Mouse (Mus musculus): ENCODE data around the gene Mtif3. TPM values are rescaled to one million over a fixed set of nuclear protein-coding genes. Genes with fewer than 3 reads are reported as not detected.

Mtif3 gene
- 10 to 100 TPM; 17.7 to 20.4 (median 20.0) TPM for total RNA-seq (2022)

DNA sequence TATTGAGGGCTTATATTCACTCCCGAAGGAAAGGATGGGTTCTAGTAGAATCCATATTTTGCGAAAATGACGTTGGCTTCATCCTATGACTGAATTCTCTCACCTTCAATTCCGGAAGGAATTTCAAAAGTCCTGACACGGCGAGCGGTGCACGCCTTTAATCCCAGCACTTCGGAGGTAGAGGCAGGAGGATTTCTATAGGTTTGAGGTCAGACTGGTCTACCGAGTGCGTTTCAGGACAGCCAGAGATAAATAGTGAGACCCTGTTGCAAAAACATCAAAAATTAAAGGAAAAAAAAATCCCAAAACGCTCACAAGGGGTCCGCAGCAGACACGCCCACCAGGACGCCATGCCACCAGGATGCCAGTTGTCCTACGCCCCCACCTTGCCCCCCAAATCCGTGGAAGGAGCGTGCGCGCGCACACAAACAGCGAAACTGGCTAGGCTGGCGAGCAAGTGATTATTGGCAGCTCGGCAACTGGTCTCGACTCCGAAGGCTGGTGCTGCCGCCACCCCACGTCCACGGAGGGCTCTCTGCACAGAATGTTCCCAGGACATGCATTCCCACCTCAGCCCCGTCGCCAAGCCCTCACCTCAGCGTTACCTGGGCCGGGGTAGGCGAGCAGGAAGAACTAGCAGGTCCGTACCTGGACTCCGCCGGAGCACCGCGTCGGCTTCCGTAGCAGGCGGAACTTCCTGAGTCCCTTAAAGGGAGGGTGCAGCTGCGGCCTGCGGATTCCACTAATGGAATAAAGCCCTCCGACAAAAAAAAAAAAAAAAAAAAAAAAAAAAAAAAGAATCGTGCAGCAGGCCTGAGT lies at the start of gene Mtif3:
Gene Mtif3 (minus strand): TSS at position 683 of the 819 bp plus-strand sequence.
- peak; percentile 70 to 81 for DNase-seq (ENCODE audit: low spot score in 2 of 2)

- no peak for DNase-seq (ENCODE audit: low spot score in 2 of 2)
These were observed 47.7 kb upstream of the Mtif3 start for GRCm38 (mm10) chr5:147011333-147011732.

DNA sequence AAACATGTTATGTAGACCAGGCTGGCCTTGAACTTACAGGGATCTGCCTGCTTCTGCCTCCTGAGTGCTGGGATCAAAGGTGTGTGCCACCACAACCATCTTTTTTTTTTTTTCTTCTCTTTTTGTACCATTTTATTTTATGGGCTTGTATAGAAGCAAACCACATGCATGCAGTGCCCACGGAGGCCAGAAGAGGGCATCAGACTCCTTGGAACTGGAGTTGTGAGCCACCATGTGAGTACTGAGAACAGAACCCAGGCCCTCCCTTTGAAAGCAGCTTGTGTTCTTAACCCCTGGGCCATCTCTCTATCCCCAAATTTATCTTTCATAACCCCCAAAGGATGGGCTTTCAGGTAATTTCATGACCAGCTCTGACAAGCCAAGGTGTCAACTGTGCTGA lies 39.7 kb upstream of the Mtif3 start:
- DNase-seq (ENCODE audit: low spot score in 2 of 2): no peak

GRCm38 (mm10) chr5:147001312-147001711 lies 37.7 kb upstream of the Mtif3 start:
- DNase-seq (ENCODE audit: low spot score in 2 of 2): no peak

- no peak for DNase-seq (ENCODE audit: low spot score in 2 of 2)
These were observed 35.2 kb upstream of the Mtif3 start for GRCm38 (mm10) chr5:146998802-146999201.

DNA sequence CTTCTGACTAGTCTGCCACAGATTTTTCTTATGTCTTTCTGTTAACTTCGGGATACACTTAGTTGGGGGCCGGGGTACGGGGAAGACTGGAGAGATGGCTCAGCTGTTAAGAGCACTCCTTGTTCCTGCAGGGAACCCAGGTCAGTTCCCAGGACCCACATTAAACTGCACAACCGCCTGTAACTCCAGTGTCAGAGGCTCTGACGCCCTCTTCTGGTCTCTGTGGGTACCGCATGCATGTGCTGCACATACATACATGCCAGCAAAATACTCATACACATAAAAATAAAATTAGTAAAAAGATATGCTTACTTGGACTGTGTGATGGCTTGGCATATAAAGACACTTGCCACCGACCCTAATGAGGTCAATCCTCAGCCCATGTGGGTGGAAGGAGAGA lies 33.2 kb upstream of the Mtif3 start:
- DNase-seq (ENCODE audit: low spot score in 2 of 2): no peak

DNA sequence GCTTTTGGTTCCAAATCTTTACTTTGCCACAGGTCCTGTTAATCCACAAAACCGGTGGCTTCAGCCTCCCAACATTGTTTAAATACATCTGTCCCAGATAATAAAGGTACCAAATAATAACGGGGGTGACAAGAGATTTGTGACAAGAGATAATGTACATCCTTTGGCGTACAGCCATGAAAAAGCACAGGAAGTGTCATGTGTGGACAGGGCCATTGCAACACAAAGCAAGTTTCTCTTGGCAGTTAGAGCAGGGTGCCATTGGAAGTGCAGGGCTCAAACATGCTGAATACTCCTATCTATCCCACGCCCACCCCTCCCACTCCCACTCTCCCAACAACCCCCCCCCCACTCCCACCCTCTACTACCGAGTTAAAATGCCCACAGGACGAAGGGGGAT lies 31.4 kb upstream of the Mtif3 start:
- no peak for DNase-seq (ENCODE audit: low spot score in 2 of 2)

DNA sequence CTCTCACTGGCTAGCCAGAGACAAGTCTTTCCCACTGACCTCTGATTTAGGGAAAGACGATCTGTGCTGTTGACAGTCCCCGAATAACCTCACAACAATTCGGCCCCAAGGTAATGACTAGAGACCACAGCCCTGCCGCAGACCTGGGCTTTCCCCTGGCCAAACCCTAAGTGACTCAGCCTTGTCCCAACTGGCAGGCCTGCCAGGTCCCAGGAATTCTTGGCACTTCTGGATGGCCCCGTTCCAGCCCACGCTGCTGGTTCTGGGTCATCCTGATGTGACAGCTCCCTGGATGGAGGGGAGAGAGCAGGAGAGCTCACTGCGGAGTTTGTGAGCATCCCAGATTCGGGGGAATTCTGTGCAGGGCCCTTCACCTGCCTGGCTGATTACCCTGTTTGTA lies 29.9 kb upstream of the Mtif3 start:
- DNase-seq (ENCODE audit: low spot score in 2 of 2): peak in 1 of 2 experiments; percentile 22

- no peak for DNase-seq (ENCODE audit: low spot score in 2 of 2)
These were observed 25.5 kb upstream of the Mtif3 start for GRCm38 (mm10) chr5:146989051-146989450.

- DNase-seq (ENCODE audit: low spot score in 2 of 2): no peak
These were observed 24.0 kb upstream of the Mtif3 start for GRCm38 (mm10) chr5:146987588-146987987.

- no peak for DNase-seq (ENCODE audit: low spot score in 2 of 2)
These were observed 22.3 kb upstream of the Mtif3 start for GRCm38 (mm10) chr5:146985725-146986433.

DNA sequence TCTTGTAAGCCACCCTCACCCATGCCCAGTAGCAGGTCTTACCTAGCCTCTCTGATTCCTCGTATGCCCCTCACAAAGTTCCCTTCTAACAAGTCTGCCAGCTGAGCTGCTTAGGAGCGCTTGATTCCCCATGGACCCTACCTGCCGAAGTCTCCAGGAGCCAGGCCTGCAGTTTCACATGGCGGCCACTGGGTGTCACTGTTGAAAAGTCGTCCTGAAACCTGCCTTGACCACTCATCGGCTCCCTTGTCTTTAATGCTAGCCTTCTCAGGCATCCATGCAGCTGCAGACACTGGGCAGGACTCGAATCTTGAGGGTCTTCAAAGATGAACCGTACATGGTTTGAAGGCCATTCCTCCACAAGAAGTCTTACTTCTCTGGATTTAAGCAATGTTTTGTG lies 19.6 kb upstream of the Mtif3 start:
- peak in 1 of 2 experiments; percentile 42 for DNase-seq (ENCODE audit: low spot score in 2 of 2)

- DNase-seq (ENCODE audit: low spot score in 2 of 2): no peak
These were observed 17.8 kb upstream of the Mtif3 start for GRCm38 (mm10) chr5:146981376-146981775.

DNA sequence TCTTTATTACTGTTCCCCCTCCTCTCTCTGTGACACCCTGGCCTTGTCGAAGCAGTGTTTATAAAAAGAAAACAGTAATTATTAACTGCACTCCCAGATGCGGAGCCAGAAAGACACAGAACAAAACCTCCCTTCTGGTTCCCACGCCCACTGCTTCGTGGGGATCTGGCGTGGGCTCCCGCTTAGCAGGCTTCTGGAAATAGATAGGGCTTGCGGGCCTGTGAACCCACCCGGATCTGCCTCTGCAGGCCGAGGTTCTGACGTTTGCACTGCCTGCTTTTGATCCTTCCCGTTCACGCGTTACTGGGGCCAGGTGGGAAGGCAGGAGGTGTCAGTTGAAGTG lies 11.2 kb upstream of the Mtif3 start:
- DNase-seq (ENCODE audit: low spot score in 2 of 2): no peak

DNA sequence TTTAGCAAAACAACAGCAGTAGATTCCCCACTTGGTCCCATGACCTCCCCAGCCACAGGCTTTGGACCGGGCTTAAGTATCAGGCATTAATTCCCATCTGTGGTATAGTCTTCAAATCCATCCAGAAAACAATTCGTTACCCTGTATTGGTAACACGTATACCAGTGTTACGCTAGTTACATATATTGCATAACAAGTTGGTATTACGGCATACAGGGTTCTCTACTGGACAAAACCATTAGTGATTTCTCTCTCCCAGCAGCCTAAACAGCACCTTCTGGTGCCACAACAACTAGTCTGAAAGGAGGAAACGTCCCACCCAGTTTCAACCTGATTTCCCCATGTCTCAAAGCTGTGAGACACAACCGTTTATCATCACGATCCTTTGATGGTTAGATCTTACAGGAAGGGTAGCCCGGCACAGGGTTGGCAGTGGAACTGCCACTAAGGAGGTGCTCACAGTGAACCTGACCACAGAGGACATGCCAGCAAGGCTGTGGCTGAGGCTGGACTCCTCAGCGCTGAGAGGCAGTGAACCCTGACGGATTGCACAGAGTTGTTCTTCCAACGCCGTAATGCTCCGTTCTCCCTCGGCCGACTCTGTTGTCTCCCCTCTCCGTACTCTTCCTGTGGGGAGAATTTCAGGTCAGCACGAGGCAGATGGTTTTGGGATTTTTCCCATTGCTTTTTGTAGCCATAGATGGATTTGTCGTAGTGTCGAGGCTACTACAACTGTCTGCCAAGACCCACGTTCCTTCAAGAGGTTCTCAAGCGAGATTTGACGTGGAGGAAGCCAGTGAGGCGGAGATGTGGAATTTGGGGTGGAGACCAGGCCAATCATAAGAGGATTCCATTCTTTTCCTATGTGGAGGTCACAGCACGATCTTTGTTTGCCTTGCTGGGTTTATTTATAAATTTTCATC lies 10.5 kb upstream of the Mtif3 start:
- DNase-seq (ENCODE audit: low spot score in 2 of 2): no peak

DNA sequence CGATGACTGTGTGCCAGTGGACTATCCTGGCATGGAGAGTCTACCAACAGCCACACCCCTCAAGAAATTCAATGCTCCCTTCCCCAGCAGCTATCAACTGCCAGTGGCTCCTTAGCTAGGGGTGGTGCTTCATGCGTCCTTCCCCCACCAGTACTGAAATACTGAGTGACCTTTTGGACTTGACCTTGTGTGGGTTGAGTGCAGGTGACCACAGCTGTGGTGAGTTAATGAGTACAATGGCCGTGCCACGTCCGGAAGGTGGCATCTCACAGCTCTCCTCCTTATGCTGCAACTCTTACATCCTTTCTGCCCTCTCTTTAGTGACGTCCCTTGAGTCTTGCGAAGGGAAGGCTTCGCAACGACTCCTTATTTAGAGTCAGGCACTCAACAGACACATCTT lies 9.8 kb upstream of the Mtif3 start:
- DNase-seq (ENCODE audit: low spot score in 2 of 2): no peak

DNA sequence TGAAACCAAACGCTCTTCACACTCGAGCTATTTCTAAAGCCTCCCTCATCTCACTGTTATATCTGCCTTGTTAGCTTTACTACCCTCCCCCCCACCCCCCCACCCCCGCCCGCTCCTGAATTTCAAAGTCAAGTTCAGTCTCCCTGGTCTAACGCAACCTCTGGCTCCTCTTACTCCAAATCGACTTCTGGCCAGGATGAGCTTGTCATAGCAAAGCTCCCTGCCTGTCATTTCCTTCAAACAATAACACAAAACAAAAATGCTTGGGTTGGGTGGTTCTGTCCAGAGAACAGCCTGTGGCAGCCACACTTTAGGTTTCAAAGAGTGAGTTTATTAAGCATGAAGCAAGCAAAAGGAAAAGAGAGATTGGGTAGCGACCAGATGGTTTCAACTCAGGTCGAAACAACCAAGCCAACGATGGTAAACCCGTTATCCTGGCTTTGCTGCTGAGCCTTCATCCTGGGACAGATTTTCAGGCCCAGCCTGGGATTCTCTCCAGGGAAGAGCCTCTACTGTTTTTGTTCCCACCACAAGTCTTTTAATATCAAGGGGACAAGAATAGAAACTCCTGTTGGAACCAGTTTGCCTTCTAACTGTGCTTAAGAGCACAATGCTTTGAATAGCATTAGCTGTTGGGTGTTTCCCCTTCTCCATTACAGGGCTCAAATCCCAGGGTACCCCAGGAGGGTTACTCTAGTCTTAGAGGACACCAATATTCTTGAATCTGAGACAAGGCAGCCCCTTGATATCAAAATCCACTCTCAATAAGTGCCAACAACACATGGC lies 8.4 kb upstream of the Mtif3 start:
- DNase-seq (ENCODE audit: low spot score in 2 of 2): no peak

GRCm38 (mm10) chr5:146968695-146969393 lies 5.2 kb upstream of the Mtif3 start:
- DNase-seq (ENCODE audit: low spot score in 2 of 2): no peak

- DNase-seq (ENCODE audit: low spot score in 2 of 2): no peak
These were observed 308 bp upstream of the Mtif3 start for GRCm38 (mm10) chr5:146963937-146964278.

DNA sequence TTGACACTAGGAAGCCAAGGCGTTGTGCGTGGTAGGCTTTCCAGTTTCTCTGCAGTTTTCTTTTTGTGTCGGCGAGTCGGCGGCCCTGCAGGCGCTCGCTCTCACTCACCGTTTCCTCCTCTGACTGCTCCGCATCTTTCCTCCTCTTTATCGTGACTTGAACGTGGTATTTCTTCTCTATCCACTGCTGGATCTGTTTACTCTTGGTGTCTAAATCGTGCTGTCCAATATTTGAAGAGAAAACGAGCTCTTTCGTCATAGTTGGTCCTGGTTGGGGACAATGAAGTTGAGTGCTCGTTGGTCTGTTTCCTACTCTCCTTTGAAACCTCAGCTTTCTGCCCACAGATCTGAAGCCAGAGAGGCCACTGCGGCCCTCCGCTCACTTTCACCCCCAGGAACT lies 6.9 kb downstream of the Mtif3 start:
- DNase-seq (ENCODE audit: low spot score in 2 of 2): no peak

GRCm38 (mm10) chr5:146955651-146956050 lies 7.9 kb downstream of the Mtif3 start:
- DNase-seq (ENCODE audit: low spot score in 2 of 2): no peak

Measured in layer of hippocampus, adult 8-10 months (tissue).